Mouse (Mus musculus) left cerebral cortex, postnatal 10 days (tissue): ENCODE measurements at regions not wholly inside any gene's neighbourhood (a gene's known extent, or its start where the extent isn't known, plus 50 kb on each side); places are given as distances from the start of the nearest gene placed in this dataset.
"Not testable (repeated sequence)": the region's sequence is repeated elsewhere in the genome, so short reads cannot be mapped to it uniquely, and the experiment has no call there.

ENCODE experiments used
- DNase-seq, 2 experiments: peaks; one replicate each; pipeline ENCODE4 v3.0.0; 2021 to 2022; ENCODE audit warnings: low spot score in 2 of 2, mixed read lengths in 1 of 2; ENCODE audit errors: extremely low spot score in 1 of 2
- intact Hi-C: fragments of 180-260 bp; cut with DNase I; formaldehyde crosslinking; loops from one replicate; pipeline ENCODE4 v1.15.1; 2025

DNA sequence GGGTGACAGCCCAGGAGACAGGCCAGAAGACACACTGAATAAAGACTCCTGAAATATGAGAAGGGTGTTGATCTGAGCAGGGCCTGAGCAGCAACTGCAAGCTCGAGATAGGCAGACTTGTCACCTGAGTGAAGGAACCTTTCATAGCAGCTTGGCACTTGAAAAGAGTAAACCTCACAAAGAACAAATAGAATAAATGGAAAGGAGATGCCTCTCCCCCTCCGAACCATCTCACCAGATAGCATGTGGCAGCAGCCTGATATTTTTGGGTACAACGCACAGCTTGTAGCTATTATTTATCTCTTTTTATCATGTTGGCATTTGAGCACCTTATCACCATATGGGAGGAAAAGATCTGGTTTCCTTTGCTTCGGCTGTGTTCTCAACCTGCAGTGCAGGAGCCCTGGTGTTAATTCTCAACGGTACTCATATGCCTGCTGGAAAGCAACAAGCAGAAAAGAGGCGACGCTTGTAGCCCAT, 88.0 kb upstream of the Nabp1 start:
- no peak for DNase-seq
- intact Hi-C loops = no loop called here

GRCm38 (mm10) chr1:51556616-51557015, 78.4 kb upstream of the Nabp1 start:
- intact Hi-C loops = not testable (repeated sequence)

GRCm38 (mm10) chr1:51553738-51554137, 75.5 kb upstream of the Nabp1 start:
- DNase-seq = no peak

More at GRCm38 (mm10) chr1:51556616-51557015, 78.4 kb upstream of the Nabp1 start:
- not testable (repeated sequence) for DNase-seq

DNA sequence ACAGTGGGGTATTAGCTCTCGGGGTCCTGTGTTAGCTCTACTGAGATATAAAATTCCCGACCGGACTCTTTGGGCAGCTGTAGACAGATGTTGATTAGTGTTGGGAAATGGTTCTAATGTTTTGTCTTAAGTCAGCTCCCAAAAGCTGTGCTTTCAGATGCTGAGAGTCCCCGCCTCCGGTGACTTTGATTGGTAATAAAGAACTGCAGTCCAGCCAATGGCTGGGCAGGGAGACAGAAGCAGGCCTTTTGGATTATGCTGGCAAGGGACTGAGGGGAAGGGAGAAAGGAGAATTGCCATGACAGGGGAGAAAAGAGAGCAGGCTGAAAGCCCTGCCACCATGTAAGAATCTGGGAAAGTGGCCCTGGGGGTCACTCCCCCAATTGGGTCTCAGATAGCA, 73.4 kb upstream of the Nabp1 start:
- intact Hi-C loops = no loop called here
- DNase-seq = no peak

More at GRCm38 (mm10) chr1:51553738-51554137, 75.5 kb upstream of the Nabp1 start:
- intact Hi-C loops = no loop called here

DNA sequence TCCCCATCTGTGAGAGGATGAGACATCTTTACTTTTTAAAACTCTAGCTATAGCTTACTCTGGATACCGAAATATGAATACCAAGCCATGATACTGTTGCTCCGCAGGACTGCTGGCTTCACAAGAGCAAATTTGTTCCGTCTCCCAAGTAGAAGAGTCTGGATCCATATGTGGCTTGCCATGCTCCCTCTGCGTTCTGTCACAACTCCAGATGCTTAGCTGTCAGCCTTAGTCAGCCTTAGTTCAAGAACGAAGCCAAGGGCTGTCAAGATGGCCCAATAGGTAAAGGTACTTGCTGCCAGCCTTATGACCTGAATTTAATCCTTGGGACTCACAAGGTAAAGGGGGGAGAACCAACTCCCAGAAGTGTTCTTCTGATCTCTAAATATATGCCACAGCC, 64.6 kb upstream of the Nabp1 start:
- DNase-seq = no peak
- intact Hi-C loops = no loop called here

GRCm38 (mm10) chr1:51539634-51540033, 61.4 kb upstream of the Nabp1 start:
- no peak for DNase-seq
- intact Hi-C loops = no loop called here

- DNase-seq = no peak
- intact Hi-C loops = no loop called here
Observed at GRCm38 (mm10) chr1:51538836-51539235, 60.6 kb upstream of the Nabp1 start.

GRCm38 (mm10) chr1:51537765-51538360, 59.6 kb upstream of the Nabp1 start:
- DNase-seq = no peak
- intact Hi-C loops = no loop called here

DNA sequence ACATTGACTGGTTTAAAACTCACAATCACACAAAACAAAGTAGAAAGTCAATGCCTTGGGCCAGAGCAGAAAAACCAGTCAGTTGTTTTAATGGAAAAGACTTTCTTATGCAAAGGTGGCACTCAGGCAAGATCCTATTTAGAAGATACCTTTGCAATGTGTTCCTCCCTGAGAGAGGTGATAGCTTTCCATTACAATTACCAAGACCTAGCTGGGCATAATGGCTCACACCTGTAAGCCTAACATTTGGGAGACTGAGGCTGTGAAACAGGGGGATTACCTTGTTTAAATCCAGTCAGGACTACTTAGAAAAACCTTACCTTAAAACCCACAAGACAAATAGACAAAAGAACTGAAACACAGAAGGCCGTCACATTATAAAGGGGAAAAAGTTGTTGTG, 57.9 kb upstream of the Nabp1 start:
- no peak for DNase-seq
- intact Hi-C loops = no loop called here

DNA sequence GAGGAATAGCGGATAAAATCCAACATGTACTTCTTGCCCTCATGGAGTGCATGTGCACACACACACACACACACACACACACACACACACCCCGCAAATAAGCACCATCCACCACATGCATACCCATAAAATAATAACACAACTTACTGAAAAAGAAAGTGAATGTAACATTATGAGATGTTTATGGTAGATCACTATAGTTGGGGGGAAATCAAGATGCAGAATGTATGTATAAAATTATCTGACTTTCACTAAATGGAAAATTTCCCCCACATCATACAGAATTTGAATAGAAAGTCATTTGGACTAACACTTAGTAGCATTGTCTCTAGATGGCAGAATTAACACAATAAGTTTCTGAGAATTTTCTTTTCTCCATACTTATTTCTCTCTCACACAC, 57.2 kb upstream of the Nabp1 start:
- intact Hi-C loops = no loop called here
- no peak for DNase-seq

GRCm38 (mm10) chr1:51531360-51531759, 53.1 kb upstream of the Nabp1 start:
- intact Hi-C loops = no loop called here
- DNase-seq = no peak

- intact Hi-C loops = no loop called here
- DNase-seq = no peak
Observed at GRCm38 (mm10) chr1:51530191-51530926, 52.1 kb upstream of the Nabp1 start.

DNA sequence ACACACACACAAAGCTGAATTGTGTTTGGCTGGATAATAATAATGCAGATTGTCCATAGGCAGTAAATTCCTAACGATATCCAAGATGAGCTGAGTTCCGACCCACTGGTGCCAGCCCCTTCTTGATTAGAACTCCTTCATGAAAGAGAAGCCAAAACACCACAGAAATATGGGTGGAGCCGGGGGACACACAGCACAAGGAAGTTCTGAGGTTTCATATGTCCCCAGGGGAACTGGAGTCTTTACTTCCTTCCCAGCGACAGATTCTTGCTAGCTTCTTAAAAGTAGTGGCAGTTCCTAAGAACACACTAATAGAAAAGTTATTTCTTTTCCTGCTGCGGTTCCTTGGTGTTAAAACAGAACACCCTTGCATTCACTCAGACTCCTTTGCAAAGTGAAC, 51.4 kb upstream of the Nabp1 start:
- intact Hi-C loops = no loop called here
- no peak for DNase-seq

DNA sequence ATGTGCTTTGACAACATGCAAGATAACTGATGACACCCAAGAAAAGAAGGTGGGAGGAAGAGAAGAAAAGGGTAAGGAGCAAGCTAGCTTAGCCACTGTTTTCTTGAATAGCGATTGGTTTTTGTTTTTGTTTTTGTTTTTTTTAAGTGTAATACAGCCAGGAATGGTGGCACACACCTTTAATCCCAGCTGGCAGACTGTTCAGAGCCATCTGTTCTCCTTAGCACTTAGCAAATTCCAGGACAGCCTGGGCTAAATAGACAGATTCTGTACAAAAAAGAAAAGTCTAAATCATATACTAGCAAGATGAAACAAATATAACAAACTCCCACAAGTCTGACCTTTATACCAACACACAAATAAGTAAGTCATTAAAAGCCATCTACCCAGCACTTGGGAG, 50.4 kb upstream of the Nabp1 start:
- intact Hi-C loops = no loop called here

More for the DNA sequence above, 50.4 kb upstream of the Nabp1 start:
- no peak for DNase-seq
